Mouse (Mus musculus) granulocyte monocyte progenitor cell, adult 5-6 weeks (primary cell): ENCODE measurements around the gene Rasgef1b. TPM values are rescaled to one million over a fixed set of nuclear protein-coding genes. Genes with fewer than 3 reads are reported as not detected.

Source experiments
- ATAC-seq: replicated peaks from 2 replicates; pipeline ENCODE4 v1.8.0; 2016; ENCODE audit warnings: mild to moderate bottlenecking, moderate TSS enrichment, inconsistent platforms; ENCODE audit not compliant: poor library complexity, severe bottlenecking
- total RNA-seq, 2 experiments: library from RNA; stranded (forward) in 1 of 2; stranded (reverse) in 1 of 2; fragments of 200-712, 200-1000 nt in 1 of 2; fragments of >200 nt in 1 of 2; fragmentation: Nextera tagmentation in 1 of 2; gene quantifications; 2 replicates each; pipeline ENCODE4 v1.2.3; 2014 to 2017

Gene Rasgef1b
- total RNA-seq, 2 experiments from 2014 or later = 0.28 to 3.8 TPM

DNA sequence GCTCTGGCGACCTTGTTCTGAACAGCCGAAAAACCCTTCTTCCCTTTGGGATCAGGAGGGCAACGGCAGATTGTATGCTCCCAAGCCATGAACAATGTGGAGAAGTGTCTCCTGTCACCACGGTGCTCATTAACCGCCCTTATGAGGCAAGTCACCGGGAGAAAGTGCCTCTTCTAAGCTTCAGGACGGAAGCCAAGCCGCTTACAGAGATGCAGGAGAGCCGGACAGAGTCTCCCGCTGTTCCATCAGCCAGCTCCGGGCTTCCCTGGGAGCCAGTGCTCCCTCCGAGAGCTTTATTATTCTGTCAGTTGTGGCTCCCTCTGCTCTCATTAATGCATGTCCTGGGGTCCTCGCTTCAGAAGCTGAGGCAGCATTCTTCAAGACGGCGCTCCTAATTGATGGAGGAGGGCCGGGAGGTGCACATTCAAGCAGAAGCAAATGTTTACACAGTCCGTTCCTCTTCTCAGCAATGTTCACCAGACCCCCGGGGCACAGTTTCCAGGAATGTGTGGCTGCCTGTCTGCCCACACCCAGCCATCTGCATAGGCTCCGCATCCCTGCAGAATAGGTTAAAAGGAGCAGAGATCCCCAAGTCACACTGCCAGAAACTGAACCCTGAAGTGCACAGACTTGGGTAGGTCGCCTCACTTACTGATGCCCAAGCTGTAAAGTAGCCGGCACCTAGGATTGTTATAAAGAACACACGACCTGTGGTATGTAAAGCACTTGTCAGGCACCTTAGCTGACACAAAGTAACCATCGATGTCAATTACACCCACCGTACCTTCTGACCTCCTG is 115.3 kb downstream of the Rasgef1b start:
- ATAC-seq = no peak

- no peak for ATAC-seq
These were observed 121.3 kb downstream of the Rasgef1b start for GRCm38 (mm10) chr5:99607602-99608001.

GRCm38 (mm10) chr5:99606164-99606858 is 122.6 kb downstream of the Rasgef1b start:
- ATAC-seq = no peak

DNA sequence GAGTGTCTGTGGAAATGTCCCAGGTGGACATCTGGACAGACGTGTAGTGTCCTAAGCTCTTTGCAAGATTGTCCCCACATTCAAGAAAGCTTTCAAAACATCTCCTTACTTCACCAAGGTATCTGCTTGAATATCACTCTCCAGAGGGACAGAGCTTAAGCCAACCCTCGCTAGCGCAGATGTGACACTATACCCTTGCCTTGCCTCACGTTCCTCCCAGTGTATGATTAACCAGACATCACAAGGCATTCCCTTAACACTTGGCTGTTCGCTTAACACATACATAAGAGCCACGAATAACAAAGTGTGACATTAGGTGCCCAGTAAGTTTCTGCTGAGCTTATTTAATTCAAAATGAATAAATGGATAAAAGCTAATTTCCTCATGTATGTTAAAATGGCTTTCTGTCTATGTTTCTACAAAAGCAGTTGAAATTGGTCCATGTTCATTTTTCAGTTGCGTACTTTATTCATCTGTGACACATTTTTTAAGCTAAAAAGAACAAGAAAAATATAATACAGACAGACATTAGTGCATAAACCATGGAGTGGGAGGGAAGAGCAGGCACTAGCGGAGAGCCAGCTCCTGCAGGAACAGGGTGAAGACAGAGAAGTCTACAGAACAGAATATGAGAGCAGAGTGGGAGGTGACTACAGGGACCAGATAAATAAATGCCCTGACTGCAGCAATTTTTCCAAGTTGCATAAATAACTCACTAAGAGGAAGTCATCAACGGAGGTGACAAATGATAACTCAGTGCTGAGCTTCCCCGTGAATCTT is 126.4 kb downstream of the Rasgef1b start:
- ATAC-seq = no peak

DNA sequence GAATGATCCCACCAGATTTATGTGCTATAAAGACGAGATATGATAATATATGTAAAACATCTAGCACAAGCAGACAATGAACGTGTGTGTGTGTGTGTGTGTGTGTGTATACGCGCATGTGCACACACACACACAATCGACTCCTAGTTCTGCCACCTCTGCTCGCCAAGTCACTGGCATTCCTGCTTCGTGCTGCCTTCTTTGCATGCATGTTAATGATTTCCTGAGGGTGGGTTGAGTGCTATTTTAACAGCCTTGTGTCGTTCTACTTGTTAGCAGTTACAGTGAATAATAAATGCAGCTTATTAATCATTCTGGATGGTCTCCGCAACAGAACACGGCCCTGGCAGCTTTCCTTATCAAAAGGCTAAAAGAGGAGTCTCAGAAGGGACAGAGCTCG is 129.5 kb downstream of the Rasgef1b start:
- ATAC-seq = no peak

GRCm38 (mm10) chr5:99598470-99599110 is 130.3 kb downstream of the Rasgef1b start:
- ATAC-seq = no peak

DNA sequence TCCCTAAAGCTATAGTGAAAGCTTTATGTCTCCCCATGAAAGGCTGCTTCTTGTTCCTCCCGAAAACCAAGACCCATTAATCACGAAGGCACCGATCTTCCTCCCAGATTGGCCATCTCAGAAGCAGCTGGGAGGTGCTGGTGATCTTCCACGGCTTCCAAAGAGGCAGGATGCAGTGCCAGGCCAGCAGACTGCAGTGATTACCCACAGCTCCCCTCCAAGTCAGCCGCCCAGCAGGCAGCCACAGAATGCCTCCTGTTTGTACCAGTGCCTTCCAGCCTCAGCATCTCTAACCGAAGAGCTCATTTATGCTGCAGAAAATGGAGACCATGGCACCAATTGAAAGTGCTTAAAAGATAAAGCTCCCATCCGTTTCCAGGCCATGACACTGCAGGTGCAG is 131.2 kb downstream of the Rasgef1b start:
- ATAC-seq = no peak

DNA sequence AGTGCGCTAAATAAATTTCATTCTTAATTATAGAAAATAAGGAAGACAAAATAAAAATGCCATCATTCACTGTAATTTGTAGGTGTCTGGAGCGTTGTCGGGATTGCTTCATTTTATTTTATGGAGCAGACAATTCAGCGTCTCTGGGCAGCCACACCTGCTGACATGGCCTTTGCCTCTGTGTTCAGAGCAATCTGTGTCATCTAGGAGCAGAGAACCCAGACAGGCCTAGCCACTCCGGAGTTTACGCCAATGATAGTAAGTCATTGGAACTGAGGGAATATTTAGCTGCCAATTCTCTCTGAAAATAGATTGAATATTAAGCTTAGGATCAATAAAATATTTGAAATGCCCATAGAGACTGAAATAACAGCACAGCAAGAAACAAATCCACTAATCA is 137.5 kb downstream of the Rasgef1b start:
- no peak for ATAC-seq

- ATAC-seq = no peak
These were observed 138.3 kb downstream of the Rasgef1b start for GRCm38 (mm10) chr5:99590539-99590938.

GRCm38 (mm10) chr5:99587994-99588393 is 140.9 kb downstream of the Rasgef1b start:
- no peak for ATAC-seq

GRCm38 (mm10) chr5:99587589-99587988 is 141.3 kb downstream of the Rasgef1b start:
- ATAC-seq = no peak

- ATAC-seq = no peak
These were observed 142.6 kb downstream of the Rasgef1b start for GRCm38 (mm10) chr5:99586287-99586686.

GRCm38 (mm10) chr5:99585166-99585898 is 143.5 kb downstream of the Rasgef1b start:
- ATAC-seq = no peak

DNA sequence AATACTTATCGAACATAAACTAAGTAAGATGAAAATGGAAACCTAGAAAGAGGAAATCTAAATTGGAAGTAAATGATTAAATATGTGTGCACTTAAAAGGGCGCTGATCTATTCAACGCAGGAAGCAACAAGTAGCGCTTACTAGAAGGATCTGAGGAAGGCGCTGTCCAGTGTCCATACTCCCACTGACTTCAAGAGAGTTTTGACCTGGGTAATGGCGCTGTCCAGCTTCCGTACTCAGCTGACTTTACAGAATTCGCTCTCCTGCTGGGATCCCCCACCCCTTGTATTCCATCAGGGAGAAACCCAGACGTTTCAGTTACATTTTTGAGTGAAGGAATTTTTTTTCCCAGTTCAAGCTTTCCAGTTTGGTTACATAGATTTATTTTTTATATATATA is 144.6 kb downstream of the Rasgef1b start:
- ATAC-seq = no peak

GRCm38 (mm10) chr5:99582055-99582454 is 146.8 kb downstream of the Rasgef1b start:
- ATAC-seq = no peak

DNA sequence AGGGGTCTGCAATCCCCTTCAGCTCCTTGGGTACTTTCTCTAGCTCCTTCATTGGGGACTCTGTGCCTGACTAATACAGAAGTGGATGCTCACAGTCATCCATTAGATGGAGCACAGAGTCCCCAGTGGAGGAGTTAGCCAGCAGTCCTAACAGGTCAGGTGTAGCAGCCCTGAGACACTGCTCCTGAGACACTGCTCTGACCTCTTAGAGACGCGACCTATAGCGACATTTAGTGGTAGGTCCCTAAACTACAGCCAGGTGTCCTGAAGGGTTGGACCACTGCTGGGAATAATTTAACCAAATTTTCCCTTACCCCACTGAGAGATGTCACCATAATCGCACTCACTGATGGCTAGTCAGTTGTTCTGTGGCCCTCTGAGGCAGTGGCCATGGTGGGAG is 150.2 kb downstream of the Rasgef1b start:
- peak; percentile 96 for ATAC-seq

DNA sequence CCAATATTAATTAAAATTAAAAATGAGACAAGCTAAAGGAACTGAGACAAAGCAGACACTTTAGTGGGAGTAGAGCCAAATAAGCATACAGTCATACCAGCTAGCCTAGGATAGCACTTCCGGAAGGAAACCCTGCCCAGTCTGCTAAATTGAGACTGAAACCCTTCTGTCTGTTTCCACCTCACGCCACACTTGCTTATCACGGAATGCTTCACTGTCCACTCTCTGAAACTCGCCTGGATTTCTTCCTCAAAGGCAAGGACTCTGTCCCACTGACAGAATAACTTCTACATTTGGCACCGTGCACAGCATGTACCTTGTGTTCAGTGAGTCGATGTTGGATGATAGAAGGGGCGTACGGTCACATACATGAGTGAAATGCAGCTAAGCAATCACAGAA is 153.0 kb downstream of the Rasgef1b start:
- ATAC-seq = no peak

- no peak for ATAC-seq
These were observed 164.2 kb downstream of the Rasgef1b start for GRCm38 (mm10) chr5:99564501-99565323.

GRCm38 (mm10) chr5:99562096-99562495 is 166.8 kb downstream of the Rasgef1b start:
- ATAC-seq = no peak
